Mouse (Mus musculus) spleen, adult 10 weeks (tissue): ENCODE data around the gene Tm6sf2. TPM values are rescaled to one million over a fixed set of nuclear protein-coding genes. Genes with fewer than 3 reads are reported as not detected.

Experiments used
- polyA plus RNA-seq: library from polyadenylated mRNA; stranded (reverse); fragments of 350-450 nt; fragmentation: Illumina TruSeq; extraction: RNeasy Lipid Tissue Mini Kit (QIAGEN cat#74804); gene quantifications from one replicate; pipeline ENCODE4 v1.2.3, GENCODE M21; 2015; ENCODE audit warnings: low replicate concordance; ENCODE audit not compliant: insufficient read depth

Gene Tm6sf2
- 1.2 TPM for polyA plus RNA-seq

DNA sequence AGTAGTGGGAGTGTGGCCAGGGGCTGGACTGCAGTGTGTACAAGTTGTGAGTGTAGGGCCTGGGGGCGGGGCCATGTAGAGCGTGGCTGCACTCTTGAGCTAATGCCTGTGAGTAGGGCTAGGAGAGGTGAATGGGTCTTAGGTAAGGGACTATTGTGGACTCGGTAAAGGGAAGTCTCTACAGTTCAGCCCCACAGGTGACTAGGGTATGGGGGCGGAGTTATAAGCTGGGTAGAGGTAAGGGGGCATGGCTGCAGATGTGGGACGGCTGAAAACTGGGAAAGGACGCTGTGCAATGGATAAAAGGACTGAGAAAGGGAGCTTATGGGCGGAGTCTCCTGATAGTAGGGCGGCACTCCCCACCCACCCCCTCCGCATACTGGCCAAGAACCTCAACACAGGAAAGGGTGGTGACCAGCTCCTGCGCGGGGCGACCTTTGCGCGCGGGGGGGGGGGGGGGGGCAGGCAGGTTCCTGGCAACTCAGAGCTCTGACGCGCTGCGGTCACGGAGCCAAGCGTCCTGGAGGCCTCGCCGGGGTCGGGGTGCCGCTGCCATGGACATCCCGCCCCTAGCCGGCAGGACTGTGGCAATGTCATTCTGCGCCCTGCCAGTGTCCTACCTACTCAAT is at the start of gene Tm6sf2:
TSS of gene Tm6sf2 (plus strand) at position 484 of the 629 bp plus-strand sequence.

GRCm38 (mm10) chr8:70042583-70043455 is 29.9 kb upstream of the Tm6sf2 start, which contains the start of the genes Mau2 and Sugp1:
Mau2 (minus strand) TSS chr8:70042734.
Sugp1 (plus strand) TSS chr8:70042813.

GRCm38 (mm10) chr8:70083285-70083684 is 10.6 kb downstream of the Tm6sf2 start, which contains the start of gene Hapln4:
Hapln4 (plus strand) TSS chr8:70083457.

DNA sequence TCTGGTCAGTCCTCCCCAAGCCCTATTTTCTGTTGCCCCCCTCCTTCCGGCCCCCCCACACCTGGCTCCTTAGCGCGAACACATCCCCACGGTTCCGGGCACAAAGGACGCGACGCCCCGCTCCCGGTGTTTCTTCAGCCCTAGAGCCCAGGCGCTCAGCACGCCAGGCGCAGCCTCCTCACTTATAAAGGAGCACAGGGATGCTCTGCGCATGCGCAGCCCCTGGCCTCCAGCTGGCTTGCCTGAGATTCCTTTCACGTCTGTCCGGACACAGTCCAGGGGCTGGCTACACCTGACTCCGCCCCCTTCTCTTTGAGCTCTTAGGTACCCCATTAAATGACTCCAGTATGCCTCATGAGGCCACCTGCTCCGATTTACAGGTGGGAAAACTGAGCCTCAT is 47.9 kb downstream of the Tm6sf2 start, which contains the start of gene Ncan:
TSS of gene Ncan (minus strand) at position 207 of the 400 bp plus-strand sequence.

Other genes starting within 250 kb of the Tm6sf2 start
- gene Pbx4, start 240.4 kb upstream of the Tm6sf2 start, polyA plus RNA-seq = 8.6 TPM
- gene Cilp2, start 185.2 kb upstream of the Tm6sf2 start, polyA plus RNA-seq = not detected
- not detected for gene Tssk6, start 170.7 kb upstream of the Tm6sf2 start, polyA plus RNA-seq
- 13.6 TPM for gene Ndufa13, start 170.4 kb upstream of the Tm6sf2 start, polyA plus RNA-seq
- not detected for gene Yjefn3, start 170.2 kb upstream of the Tm6sf2 start, polyA plus RNA-seq
- 21.0 TPM for gene Gatad2a, start 76.5 kb upstream of the Tm6sf2 start, polyA plus RNA-seq
- 55.1 TPM for gene Mau2, start 30.2 kb upstream of the Tm6sf2 start, polyA plus RNA-seq
- gene Sugp1, start 30.1 kb upstream of the Tm6sf2 start, polyA plus RNA-seq = 29.4 TPM
- gene Hapln4, start 10.5 kb downstream of the Tm6sf2 start, polyA plus RNA-seq = not detected
- gene Ncan, start 47.9 kb downstream of the Tm6sf2 start, polyA plus RNA-seq = 0.06 TPM
- gene Nr2c2ap, start 58.4 kb downstream of the Tm6sf2 start, polyA plus RNA-seq = 17.2 TPM
- 7.4 TPM for gene Rfxank, start 66.2 kb downstream of the Tm6sf2 start, polyA plus RNA-seq
- 25.0 TPM for gene Borcs8, start 66.6 kb downstream of the Tm6sf2 start, polyA plus RNA-seq
- gene Mef2b, start 66.8 kb downstream of the Tm6sf2 start, polyA plus RNA-seq = 0.33 TPM
- 15.6 TPM for gene Tmem161a, start 99.4 kb downstream of the Tm6sf2 start, polyA plus RNA-seq
- 8.9 TPM for gene Slc25a42, start 139.4 kb downstream of the Tm6sf2 start, polyA plus RNA-seq
- 44.6 TPM for gene Sugp2, start 161.3 kb downstream of the Tm6sf2 start, polyA plus RNA-seq
- gene Armc6, start 161.5 kb downstream of the Tm6sf2 start, polyA plus RNA-seq = 3.8 TPM
- 4.2 TPM for gene Homer3, start 209.9 kb downstream of the Tm6sf2 start, polyA plus RNA-seq
- 23.5 TPM for gene Ddx49, start 229.6 kb downstream of the Tm6sf2 start, polyA plus RNA-seq
- 32.0 TPM for gene Cope, start 229.6 kb downstream of the Tm6sf2 start, polyA plus RNA-seq
- gene Cers1, start 242.9 kb downstream of the Tm6sf2 start, polyA plus RNA-seq = not detected